Mouse (Mus musculus): ENCODE measurements at regions not wholly inside any gene's neighbourhood (a gene's known extent, or its start where the extent isn't known, plus 50 kb on each side); places are given as distances from the start of the nearest gene placed in this dataset.

DNA sequence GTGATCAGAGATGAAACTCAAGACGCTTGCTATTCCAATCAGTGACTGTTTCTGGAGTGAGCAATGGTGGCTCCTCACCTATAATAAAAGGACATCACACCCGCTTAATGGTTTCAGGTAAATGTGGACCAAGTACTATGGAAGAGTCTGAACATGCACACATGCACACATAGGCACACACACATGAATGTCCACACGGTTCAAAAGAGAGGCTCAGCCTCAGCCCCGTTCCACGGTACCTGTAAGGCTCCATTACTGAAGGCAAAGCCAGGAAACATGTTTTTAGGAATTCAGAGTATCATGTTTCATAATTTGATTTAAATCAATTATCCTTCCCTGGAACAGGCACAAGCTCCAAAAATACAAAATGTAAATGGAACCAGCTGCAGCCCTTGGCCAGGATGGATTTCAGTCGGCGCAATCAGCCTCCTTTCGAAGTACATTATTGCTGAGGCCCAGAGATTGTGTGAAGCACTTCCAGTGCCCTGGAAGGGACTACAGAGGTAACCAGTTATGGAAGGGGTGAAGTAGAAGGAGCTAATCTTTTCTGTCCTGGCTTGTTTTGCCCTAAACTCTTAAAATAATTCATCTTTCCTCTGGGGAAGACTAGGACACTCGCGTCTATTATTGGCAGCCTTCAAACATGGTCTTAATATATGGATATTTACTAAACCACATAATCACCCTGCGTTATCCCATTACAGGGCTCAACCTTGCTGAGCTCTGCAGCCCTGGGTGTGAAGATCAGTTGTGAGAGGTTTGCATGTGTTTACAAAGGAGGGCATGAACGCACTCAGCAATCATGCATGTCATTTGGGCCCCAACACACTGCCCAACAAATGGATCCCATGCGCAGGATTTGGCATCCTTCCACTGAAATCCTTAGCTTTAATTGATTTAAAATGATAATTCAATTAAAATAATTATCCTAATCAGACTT is 415.2 kb upstream of the Meis1 start:
- no peaks in the 10 kb centered on the region for H3K9me3 ChIP-seq (ENCODE audit: control insufficient read depth, low read length)
- no peaks in the 10 kb centered on the region for H3K27me3 ChIP-seq (replicated peaks; ENCODE audit: control insufficient read depth, insufficient read depth, low read length)
- 84% methylated on average over 13 of the region's 13 CpGs for WGBS
- DNase-seq (ENCODE audit: low spot score), result no peak
- H3K27ac ChIP-seq (ENCODE audit: low read depth, low read length), result no peak overlapping the region
- no peak for ATAC-seq (replicated peaks; ENCODE audit: low FRiP score)
- H3K36me3 ChIP-seq (ENCODE audit: control insufficient read depth, insufficient read depth, low read length), result no peaks in the 10 kb centered on the region
- no peak overlapping the region for H3K4me2 ChIP-seq
- H3K4me3 ChIP-seq (ENCODE audit: low read depth, low read length), result no peak overlapping the region
- no peak overlapping the region for H3K9ac ChIP-seq (ENCODE audit: low read depth, low read length)
- no peaks in the 10 kb centered on the region for H3K4me1 ChIP-seq (replicated peaks; ENCODE audit: control insufficient read depth, insufficient read depth, low read length)

DNA sequence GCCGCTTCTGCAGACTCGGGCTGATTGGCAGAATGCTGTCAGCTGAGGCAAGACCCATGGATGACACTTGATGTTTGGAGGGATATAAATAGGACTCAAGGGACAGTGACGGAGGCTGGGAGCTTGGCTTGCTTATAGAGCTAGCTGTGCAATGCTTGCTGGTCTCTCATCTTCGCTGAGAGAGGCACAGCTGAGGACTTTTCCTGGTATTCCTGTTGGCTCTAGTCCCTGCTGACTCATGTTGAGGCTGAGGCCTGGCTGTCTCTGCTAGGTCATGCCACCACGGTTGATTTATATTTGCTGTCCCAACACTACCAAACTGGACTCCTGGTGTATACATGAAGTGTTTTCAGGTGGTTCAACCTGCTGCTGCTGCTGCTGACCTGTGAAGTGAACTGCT is 419.6 kb upstream of the Meis1 start:
- 83% methylated on average over 5 of the region's 5 CpGs for whole genome bisulfite sequencing
- no peak for DNase-seq (ENCODE audit: low spot score)
- Histone ChIP-seq H3K27me3 (replicated peaks; ENCODE audit: control insufficient read depth, insufficient read depth, low read length) (no peaks in the 10 kb centered on the region), H3K9ac (ENCODE audit: low read depth, low read length) (no peak overlapping the region), H3K4me3 (ENCODE audit: low read depth, low read length) (no peak overlapping the region), H3K4me2 (no peak overlapping the region), H3K9me3 (ENCODE audit: control insufficient read depth, low read length) (no peaks in the 10 kb centered on the region), H3K36me3 (ENCODE audit: control insufficient read depth, insufficient read depth, low read length) (no peaks in the 10 kb centered on the region), H3K27ac (ENCODE audit: low read depth, low read length) (no peak overlapping the region), H3K4me1 (replicated peaks; ENCODE audit: control insufficient read depth, insufficient read depth, low read length) (no peaks in the 10 kb centered on the region)
- no peak for ATAC-seq (replicated peaks; ENCODE audit: low FRiP score)

DNA sequence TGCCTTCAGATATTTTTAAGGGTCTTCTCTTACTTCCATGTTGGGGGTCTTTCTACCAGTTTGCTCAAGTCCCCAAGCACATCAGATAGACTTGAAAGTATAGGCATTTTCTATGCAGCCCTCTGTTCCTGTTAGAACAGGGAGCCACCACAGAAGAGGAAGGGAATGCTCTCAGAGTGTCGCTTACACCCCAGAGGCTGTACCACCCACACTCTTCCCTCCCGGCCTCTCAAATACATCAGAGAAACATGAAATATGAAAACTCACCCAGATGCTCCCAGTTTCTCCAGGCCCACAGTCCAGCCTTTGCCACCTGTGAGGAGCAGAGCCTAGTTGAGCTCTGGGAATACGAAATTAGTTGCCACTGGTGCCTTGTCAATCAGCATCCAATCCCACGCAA is 423.2 kb upstream of the Meis1 start:
- Histone ChIP-seq H3K9me3 (ENCODE audit: control insufficient read depth, low read length) (no peaks in the 10 kb centered on the region), H3K36me3 (ENCODE audit: control insufficient read depth, insufficient read depth, low read length) (no peaks in the 10 kb centered on the region), H3K4me1 (replicated peaks; ENCODE audit: control insufficient read depth, insufficient read depth, low read length) (no peaks in the 10 kb centered on the region), H3K27ac (ENCODE audit: low read depth, low read length) (no peak overlapping the region), H3K4me3 (ENCODE audit: low read depth, low read length) (no peak overlapping the region), H3K27me3 (replicated peaks; ENCODE audit: control insufficient read depth, insufficient read depth, low read length) (no peaks in the 10 kb centered on the region), H3K4me2 (no peak overlapping the region), H3K9ac (ENCODE audit: low read depth, low read length) (no peak overlapping the region)
- DNase-seq (ENCODE audit: low spot score) (no peak), ATAC-seq (replicated peaks; ENCODE audit: low FRiP score) (no peak)
- 73% methylated on average over 4 of the region's 4 CpGs for WGBS

DNA sequence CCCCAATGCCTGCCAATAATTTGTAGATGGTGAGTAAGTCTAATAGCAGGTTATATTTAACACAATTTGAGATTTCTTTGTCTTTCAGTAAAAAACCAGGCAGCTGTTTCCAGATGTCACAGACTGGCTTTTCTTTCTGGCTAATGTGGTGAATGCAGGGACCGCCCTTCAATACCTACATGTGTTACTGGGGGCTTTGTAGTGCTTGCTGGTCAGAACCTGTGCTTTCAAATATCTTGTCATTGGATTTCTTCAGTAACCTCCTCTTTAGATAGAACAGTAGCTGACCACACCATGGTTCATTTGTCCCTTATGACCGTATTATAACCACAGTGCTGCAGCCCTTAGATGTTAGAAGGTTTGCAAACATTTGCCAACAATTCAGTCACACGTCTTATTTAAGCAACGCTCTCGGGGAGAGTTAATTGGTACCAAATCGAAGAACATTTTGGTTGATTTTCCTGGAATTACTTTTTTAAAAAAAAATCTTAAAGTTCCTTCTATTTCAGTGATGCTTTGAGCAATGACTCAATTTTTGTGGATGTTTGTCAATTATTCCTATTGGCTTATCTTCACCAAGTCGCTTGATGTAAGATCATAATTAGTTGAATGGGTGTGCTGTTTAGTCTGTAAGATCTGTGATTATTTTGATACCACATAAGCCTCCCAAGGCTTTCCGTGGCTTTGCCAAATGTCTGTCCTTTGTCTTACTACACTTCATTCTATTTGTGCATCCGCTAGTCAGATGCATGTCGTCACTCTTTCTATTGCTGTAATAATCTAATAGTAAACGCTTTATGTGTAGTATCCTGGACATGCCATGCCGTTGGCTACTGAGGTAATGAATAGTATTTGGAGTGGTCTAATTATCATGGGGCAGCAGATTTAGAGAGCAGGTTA is 436.9 kb upstream of the Meis1 start:
- no peak overlapping the region for H3K4me2 ChIP-seq
- DNase-seq (ENCODE audit: low spot score), result no peak
- no peak overlapping the region for H3K27ac ChIP-seq (ENCODE audit: low read depth, low read length)
- no peak for ATAC-seq (replicated peaks; ENCODE audit: low FRiP score)
- no peaks in the 10 kb centered on the region for H3K4me1 ChIP-seq (replicated peaks; ENCODE audit: control insufficient read depth, insufficient read depth, low read length)
- no peak overlapping the region for H3K4me3 ChIP-seq (ENCODE audit: low read depth, low read length)
- H3K9me3 ChIP-seq (ENCODE audit: control insufficient read depth, low read length), result no peaks in the 10 kb centered on the region
- H3K9ac ChIP-seq (ENCODE audit: low read depth, low read length), result no peak overlapping the region
- WGBS, result 87% methylated on average over 12 of the region's 12 CpGs
- H3K27me3 ChIP-seq (replicated peaks; ENCODE audit: control insufficient read depth, insufficient read depth, low read length), result no peaks in the 10 kb centered on the region
- no peaks in the 10 kb centered on the region for H3K36me3 ChIP-seq (ENCODE audit: control insufficient read depth, insufficient read depth, low read length)

DNA sequence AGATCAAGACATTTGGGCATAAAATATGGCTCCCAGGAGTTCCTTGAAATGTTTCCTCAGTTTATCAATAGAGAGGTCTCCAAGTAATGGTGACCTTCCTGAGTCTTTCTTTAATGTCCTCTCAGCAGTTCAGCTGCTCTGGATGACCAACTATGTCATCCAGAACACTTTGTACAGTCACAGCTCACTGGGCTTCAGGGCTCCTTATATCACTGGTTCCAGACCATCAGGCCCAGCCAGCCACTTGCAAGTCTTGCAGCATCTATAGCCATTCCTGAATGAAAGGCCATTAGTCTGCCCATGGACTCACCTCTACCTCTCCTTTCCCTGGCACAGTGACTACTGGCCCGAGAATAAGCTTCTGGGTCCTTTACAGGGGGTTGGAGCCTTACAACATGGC is 437.8 kb upstream of the Meis1 start:
- 59% methylated on average over 1 of the region's 1 CpGs for WGBS
- no peak for ATAC-seq (replicated peaks; ENCODE audit: low FRiP score)
- H3K4me2 ChIP-seq, result no peak overlapping the region
- H3K4me3 ChIP-seq (ENCODE audit: low read depth, low read length), result no peak overlapping the region
- no peak for DNase-seq (ENCODE audit: low spot score)
- H3K4me1 ChIP-seq (replicated peaks; ENCODE audit: control insufficient read depth, insufficient read depth, low read length), result no peaks in the 10 kb centered on the region
- H3K9me3 ChIP-seq (ENCODE audit: control insufficient read depth, low read length), result no peaks in the 10 kb centered on the region
- H3K27ac ChIP-seq (ENCODE audit: low read depth, low read length), result no peak overlapping the region
- no peaks in the 10 kb centered on the region for H3K36me3 ChIP-seq (ENCODE audit: control insufficient read depth, insufficient read depth, low read length)
- no peaks in the 10 kb centered on the region for H3K27me3 ChIP-seq (replicated peaks; ENCODE audit: control insufficient read depth, insufficient read depth, low read length)
- H3K9ac ChIP-seq (ENCODE audit: low read depth, low read length), result no peak overlapping the region

DNA sequence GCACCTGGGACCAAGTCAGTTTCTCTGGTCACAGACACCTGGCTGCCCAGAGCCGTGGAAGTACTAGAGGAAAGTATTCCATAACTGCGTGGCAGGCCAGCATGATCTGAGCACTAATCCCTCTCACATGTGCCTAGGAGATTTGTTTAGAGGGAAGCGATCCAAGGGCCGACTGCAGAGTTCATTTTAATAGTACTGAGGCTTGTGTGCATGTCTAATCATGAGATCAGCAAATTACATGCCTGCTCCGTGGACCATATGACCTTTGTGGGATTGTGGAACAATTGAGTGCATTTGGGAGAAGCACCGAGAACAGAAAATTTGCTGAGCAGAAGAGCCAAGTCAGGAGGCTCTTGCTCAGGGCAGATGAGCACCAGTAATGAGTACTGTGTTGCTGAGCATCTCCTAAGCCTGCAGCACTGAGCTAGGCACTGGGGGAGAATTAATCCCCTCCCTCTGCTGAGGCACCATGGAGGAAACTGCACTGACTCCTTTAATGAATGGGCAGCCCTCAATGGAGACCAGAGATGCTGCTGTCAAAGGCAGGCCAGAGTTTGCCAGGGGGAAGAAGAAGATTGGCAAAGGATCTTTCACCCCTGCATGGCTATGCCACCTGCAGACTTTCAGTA is 445.1 kb upstream of the Meis1 start:
- Histone ChIP-seq H3K36me3 (ENCODE audit: control insufficient read depth, insufficient read depth, low read length) (no peaks in the 10 kb centered on the region), H3K9ac (ENCODE audit: low read depth, low read length) (no peak overlapping the region), H3K4me2 (no peak overlapping the region), H3K4me1 (replicated peaks; ENCODE audit: control insufficient read depth, insufficient read depth, low read length) (no peaks in the 10 kb centered on the region), H3K27me3 (replicated peaks; ENCODE audit: control insufficient read depth, insufficient read depth, low read length) (no peaks in the 10 kb centered on the region), H3K27ac (ENCODE audit: low read depth, low read length) (no peak overlapping the region), H3K4me3 (ENCODE audit: low read depth, low read length) (no peak overlapping the region), H3K9me3 (ENCODE audit: control insufficient read depth, low read length) (no peaks in the 10 kb centered on the region)
- 78% methylated on average over 6 of the region's 6 CpGs for WGBS
- DNase-seq (ENCODE audit: low spot score) (no peak), ATAC-seq (replicated peaks; ENCODE audit: low FRiP score) (no peak)

DNA sequence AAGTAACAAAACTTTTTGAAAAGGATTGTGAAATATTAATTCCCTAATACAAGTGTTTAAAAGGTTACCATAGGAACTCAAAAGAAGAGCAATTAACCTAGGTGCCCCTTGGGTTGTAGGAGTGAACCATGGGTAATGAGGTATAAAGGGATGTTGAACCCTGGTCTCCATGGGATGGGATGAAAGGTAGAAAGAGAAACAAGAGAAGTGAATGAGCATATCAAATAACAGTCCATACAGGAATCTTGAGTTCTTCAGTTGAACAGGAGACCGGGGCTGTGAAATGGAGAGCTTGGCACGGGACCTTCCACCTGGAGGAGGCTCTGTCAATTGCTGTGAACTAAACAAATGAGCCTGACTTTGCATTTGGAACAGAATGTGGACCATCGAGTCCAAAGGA is 449.6 kb upstream of the Meis1 start:
- Histone ChIP-seq H3K36me3 (ENCODE audit: control insufficient read depth, insufficient read depth, low read length) (no peaks in the 10 kb centered on the region), H3K4me3 (ENCODE audit: low read depth, low read length) (no peak overlapping the region), H3K4me1 (replicated peaks; ENCODE audit: control insufficient read depth, insufficient read depth, low read length) (no peaks in the 10 kb centered on the region), H3K27ac (ENCODE audit: low read depth, low read length) (no peak overlapping the region), H3K9ac (ENCODE audit: low read depth, low read length) (no peak overlapping the region), H3K4me2 (no peak overlapping the region), H3K27me3 (replicated peaks; ENCODE audit: control insufficient read depth, insufficient read depth, low read length) (no peaks in the 10 kb centered on the region), H3K9me3 (ENCODE audit: control insufficient read depth, low read length) (no peaks in the 10 kb centered on the region)
- ATAC-seq (replicated peaks; ENCODE audit: low FRiP score) (no peak), DNase-seq (ENCODE audit: low spot score) (no peak)
- 78% methylated on average over 3 of the region's 3 CpGs for WGBS

GRCm38 (mm10) chr11:19468803-19469202 is 450.0 kb upstream of the Meis1 start:
- no peak overlapping the region for H3K27ac ChIP-seq (ENCODE audit: low read depth, low read length)
- H3K4me3 ChIP-seq (ENCODE audit: low read depth, low read length), result no peak overlapping the region
- no peak overlapping the region for H3K9ac ChIP-seq (ENCODE audit: low read depth, low read length)
- 74% methylated on average over 3 of the region's 3 CpGs for WGBS
- no peak for DNase-seq (ENCODE audit: low spot score)
- no peaks in the 10 kb centered on the region for H3K4me1 ChIP-seq (replicated peaks; ENCODE audit: control insufficient read depth, insufficient read depth, low read length)
- H3K27me3 ChIP-seq (replicated peaks; ENCODE audit: control insufficient read depth, insufficient read depth, low read length), result no peaks in the 10 kb centered on the region
- H3K36me3 ChIP-seq (ENCODE audit: control insufficient read depth, insufficient read depth, low read length), result no peaks in the 10 kb centered on the region
- ATAC-seq (replicated peaks; ENCODE audit: low FRiP score), result no peak
- H3K9me3 ChIP-seq (ENCODE audit: control insufficient read depth, low read length), result no peaks in the 10 kb centered on the region
- no peak overlapping the region for H3K4me2 ChIP-seq

Data from liver, embryonic 11.5 days (tissue).